Mouse (Mus musculus) gastrocnemius, adult 18-20 months (tissue): ENCODE data around the gene Mgst3. TPM values are rescaled to one million over a fixed set of nuclear protein-coding genes. Genes with fewer than 3 reads are reported as not detected.
A peak's percentile ranks its signal among the peaks of the same experiment; 100 is the strongest.
"Not testable (repeated sequence)": the region's sequence is repeated elsewhere in the genome, so short reads cannot be mapped to it uniquely, and the experiment has no call there.

Source experiments
- DNase-seq: peaks from one replicate; pipeline ENCODE4 v3.0.0; 2021; ENCODE audit warnings: low spot score
- total RNA-seq, 2 experiments: library from RNA; stranded (reverse); gene quantifications; 2 replicates each; pipeline ENCODE4 v1.2.3; 2021

The Mgst3 gene
- total RNA-seq, 2 experiments from 2014 or later, result 146 to 183 TPM

DNA sequence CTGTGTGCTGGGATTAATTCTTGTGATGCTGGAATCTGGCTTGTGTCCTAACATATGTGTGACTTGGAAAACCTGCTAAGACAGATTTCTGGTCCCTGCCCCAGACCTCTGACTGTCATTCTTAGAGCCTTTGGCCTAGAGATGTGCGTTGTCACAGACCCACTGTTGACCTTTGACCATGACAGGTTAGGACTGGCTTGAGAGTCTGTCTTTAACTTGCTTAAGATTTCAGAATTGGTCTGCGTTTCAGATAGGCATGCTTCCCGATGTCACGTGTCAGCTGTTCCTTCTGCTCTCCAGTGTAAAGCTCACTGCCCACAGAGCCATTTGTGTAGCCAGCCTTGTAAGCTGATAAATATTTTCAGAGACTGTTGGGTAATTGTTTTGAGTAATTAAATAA, 30.8 kb downstream of the Mgst3 start:
- DNase-seq, result no peak

DNA sequence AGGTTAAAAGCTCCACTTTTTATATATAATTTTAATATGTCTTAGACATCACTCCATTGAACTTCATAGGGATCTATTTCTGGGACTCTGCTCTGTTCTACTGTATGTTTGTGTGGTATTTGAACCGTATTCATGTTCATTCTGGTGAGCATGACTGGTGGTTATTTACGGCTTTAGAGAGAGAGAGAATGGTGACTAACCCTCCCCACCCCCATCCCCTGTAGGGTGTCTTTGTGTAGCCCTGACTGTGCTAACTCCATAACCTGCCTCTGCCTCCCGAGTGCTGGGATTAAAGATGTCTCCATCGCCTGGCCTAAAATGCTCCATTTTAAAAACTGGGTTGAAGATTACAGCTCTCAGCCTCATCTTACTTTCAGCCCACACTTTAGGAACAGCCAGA, 33.4 kb downstream of the Mgst3 start:
- no peak for DNase-seq

DNA sequence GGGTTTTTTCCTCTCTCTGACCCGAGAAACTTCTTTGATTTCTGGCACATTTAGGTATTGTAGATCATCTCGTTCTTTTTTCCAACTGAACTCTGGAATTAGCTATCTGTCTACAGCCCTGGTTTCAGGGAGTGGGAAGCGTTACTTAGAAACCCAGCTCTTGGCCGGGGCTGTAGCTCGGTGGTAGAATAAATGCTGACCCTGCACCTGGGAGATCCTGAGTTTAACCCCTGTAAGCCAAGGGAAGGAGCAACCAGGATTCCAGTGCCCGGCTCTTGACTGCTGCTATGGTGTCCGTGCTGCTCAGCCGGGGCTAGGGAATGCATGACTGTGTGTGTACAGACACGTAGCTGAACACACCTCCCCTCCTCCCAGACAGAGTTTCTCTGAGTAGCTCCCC, 34.9 kb downstream of the Mgst3 start:
- no peak for DNase-seq

DNA sequence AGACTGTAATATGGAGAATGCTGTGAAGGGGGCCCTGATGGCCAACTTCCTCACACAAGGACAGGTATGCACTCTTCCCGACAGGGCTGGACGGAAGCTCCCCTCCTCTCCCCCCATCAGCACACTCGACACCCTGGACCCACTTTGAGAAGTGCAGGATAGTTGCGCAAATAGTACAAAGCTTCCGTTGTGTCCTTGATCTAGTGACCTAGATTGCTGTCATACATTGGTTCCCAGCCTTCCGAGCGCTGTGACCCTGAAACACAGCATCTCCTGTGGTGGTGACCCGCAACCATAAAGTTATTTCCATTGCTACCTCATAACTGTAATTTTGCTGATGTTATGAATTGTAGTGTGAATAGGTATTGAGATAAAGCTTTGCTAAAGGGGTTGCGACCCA, 36.3 kb downstream of the Mgst3 start:
- DNase-seq, result no peak

DNA sequence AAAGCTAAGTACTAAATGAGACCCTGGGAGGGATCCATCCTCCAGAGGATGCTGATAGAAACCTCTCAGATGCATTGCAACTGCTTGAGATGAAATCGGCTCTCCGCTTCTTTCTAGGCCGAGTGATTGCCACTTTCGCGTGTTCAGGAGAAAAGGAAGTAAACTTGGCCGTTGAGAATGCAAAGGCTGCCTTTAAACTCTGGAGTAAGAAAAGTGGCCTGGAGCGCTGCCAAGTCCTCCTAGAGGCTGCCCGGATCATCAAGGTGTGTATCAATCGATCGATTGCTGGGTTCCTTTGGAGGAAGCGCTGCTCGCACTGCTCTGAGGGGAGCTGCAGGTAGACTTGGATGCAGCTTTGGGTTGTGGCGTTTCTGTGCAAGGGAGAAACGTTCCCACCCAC, 41.2 kb downstream of the Mgst3 start:
- no peak for DNase-seq

DNA sequence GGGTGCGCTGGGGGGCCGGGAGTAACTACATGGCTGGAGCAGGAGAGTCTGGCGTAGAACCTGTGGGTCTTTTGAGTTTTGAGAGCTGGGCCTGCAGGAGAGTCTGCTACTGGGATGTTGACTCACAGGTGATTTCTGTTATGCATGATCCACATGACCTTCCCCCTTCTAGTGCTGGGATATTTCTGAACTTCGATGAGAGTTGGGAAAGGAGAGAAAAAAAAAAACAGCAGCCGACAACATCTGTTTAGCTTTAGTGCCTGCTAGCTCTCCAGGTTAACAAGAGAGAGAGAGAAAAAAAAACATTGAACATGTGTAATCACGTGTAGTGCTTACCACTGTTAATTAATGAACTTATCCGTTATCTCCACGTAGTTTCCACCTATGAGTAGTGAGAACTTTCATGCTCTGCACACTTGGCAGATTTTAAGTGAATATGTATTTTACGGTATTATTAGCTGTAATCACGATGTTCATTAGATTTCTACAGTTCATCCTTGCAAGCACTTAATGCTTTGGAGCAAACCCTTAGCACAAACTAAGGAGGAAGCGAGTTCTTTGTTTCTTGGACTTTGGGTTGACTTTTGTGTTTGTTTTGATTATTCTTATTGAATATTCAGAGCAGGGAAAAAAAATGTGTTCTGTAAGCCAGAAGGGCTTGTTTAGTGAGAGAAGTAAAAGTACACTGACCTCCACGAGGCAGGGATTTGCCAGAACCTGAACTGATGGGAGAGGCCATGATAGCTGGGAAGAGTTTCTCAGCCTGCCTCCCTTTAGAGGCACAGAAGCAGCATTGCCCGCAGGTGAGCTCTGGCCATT, 42.8 kb downstream of the Mgst3 start:
- DNase-seq, result no peak

DNA sequence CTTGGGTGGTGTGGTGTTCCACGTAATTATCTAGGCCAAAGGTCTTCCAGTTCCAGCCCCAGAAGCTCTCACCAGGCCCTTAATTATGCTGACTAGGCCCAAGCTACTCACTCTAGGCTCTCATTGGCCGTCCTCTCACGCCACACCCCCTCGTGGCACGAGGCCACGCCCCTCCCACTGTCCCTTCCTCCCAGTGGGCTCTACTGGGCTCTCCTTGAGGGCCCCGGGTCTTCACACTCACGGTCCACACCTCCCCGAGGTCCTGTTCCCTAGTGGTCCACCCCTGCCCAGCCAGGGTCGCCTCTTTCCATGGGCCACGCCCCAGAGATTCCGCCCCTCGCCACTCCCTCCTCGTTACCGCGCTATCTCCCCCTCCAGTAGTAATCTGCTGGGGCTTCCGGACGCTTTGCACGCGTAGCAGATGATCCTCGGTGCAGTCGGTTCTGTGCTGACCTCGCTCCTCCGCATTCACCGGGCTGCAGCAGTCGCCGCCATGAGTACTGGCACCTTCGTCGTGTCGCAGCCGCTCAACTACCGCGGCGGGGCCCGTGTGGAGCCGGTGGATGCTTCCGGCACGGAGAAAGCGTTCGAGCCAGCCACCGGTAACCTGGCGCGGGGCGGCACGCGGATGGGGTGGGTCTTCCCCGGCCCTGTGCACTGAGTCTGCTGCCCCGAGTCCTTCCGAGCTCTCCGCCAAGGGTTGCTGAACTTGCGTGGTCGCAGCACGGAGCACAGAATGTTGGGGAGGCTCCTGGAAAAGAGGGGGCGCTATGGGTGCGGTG, 43.6 kb downstream of the Mgst3 start, which contains the start of gene Aldh9a1:
Gene Aldh9a1, plus strand, starts transcription at position 177 of the 782 bp plus-strand sequence.
- peak; percentile 90 for DNase-seq

DNA sequence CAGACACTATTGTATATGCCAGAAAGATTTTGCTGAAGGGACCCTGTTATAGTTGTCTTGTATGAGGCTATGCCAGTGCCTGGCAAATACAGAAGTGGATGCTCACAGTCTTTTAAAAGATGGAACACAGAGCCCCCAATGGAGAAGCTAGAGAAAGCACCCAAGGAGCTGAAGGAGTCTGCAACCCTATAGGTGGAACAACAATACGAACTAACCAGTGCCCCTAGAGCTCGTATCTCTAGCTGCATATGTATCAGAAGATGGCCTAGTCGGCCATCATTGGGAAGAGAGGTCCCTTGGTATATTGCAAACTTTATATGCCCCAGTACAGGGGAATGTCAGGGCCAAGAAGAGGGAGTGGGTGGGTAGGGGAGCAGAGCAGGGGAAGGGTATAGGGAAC, 44.4 kb downstream of the Mgst3 start:
- DNase-seq, result not testable (repeated sequence)

DNA sequence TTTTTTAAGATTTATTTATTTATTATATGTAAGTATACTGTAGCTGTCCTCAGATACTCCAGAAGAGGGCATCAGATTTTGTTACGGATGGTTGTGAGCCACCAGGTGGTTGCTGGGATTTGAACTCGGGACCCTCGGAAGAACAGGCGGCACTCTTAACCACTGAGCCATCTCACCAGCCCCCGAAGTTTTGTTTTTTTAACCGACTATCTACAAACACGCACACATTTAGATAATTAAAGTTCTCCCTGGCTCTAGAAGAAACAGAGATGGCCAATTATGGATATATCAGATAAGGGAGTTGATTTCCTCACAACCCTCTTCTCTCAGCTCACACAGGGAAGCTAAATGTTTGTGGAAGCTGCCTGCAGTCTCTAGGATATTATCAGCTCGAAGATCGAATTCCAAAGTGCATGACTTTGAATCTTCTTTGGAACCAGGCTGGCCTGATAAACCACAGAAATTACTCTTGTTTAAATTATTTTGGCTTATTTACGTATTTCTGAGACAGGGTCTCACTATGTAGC, 47.6 kb downstream of the Mgst3 start:
- not testable (repeated sequence) for DNase-seq

DNA sequence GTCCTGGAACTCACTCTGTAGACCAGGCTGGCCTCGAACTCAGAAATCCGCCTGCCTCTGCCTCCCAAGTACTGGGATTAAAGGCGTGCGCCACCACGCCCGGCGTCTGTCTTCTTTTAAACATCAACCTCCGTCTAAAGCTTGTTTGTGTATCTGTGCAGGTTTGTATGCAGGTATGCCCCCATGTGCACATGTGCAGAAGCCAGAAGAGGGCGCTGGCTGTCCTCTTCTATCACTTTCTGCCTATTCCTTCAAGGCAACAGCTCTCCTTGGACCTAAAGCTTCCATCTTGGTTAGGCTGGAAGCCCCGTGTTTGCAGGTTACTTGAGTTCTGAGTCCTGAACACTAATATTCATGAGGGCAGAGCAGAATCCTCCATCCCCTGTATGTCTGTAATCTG, 50.8 kb downstream of the Mgst3 start:
- DNase-seq, result no peak

DNA sequence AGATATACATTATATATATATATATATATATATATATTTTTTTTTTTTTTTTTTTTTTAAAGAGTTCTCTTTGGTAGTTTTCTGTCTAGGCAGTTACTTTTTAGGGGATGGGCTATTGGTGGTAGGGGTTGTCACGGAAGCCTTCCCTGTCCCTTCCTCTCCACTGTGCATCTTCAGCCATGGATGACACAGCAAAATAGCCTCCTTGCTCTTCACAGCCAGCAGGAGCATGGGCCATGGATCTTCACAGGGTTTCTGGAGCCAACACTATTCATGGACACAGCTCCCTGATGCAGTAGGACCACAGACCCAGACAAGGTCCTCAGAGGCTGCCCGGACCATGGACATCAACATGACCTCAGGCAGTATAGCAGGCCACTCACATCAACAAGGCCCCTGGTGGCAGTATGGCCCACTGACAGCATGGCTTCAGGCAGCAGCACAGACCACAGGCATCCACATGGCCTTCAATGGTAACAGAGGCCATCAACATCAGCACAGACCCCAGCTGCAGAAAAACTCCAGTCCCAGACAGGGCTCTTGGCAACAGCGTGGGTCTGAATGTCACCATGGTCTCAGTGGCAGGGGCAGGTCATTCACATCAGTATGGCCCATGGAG, 52.6 kb downstream of the Mgst3 start:
- no peak for DNase-seq

DNA sequence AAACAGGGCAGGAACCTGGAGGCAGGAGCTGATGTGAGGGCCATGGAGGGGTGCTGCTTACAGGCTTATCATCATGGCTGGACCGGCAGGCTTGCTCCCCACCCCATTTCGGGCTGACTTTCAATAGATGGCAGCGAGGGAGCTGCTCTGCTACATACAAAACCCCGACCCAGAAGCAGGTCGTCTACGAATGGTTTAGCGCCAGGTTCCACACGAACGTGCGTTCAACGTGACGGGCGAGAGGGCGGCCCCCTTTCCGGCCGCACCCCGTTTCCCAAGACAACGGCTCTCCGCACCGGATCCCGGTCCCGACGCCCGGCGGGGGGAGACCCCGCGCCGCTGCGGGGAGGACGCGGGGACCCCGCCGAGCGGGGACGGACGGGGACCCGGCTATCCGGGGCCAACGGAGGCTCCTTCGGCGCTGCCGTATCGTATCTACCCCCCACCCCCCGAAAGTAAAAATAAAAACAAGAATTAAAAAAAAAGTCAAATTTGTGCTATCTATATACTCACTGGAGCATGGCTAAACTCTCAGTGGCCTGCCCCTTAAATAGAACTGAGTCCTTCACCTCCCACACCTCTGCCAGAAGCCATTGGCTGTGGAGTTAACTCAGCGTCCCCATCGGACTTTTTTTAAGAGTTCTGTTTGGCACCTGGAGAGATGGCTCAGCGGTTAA, 53.4 kb downstream of the Mgst3 start:
- DNase-seq, result no peak

DNA sequence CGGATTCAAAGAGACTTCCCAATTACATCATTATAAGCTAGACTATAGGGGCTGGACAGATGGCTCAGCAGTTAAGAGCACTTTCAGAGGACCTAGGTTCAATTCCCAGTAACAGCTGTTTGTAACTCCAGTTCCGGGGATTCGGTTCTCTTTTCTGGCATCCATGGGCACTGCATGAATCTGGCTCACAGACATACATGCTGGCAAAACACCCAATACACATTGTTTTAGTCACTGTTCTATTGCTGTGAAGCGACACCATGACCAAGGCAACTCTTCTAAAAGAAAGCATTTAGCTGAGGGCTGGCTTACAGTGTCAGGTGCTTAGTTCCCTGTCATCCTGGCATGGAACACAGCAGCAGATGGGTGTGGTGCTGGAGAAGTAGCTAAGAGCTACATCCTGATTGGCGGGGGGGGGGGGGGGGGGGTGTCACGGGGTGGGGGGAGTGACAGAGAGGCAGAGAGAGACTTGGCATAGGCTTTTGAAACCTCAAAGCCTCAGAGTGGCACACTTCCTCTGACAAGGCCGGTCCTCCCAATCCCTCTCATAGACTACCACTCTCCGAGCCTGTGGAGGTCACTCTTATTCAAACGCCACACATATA, 54.4 kb downstream of the Mgst3 start:
- no peak for DNase-seq

DNA sequence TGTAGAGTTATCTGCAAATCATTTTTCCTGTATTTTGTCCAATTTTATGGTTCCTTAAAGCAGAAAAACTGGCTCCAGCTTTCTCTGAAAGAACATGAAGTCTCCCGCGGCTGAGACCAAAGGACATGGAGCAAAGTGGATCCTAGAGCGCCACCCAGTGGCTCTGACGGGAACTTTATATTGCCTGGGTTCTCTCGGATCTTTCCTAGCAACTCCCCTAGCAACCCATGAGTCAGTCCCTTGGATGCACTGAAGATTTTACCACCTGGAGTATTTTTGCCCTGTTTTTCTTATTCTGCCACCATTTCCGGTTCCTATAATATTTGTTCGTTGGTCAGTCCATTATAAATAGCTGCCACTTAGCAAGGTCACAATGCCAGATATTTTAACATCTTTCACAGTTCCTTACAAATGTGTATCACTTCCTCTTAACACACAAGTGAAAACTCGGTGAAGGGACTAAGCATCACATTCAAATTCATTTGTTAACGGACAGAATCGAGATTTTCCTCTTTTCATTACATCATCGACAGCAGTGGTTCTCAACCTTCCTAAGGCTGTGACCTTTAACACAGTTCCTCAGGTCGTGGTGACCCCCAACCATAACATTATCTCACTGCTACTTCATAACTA, 56.1 kb downstream of the Mgst3 start:
- peak; percentile 81 for DNase-seq

DNA sequence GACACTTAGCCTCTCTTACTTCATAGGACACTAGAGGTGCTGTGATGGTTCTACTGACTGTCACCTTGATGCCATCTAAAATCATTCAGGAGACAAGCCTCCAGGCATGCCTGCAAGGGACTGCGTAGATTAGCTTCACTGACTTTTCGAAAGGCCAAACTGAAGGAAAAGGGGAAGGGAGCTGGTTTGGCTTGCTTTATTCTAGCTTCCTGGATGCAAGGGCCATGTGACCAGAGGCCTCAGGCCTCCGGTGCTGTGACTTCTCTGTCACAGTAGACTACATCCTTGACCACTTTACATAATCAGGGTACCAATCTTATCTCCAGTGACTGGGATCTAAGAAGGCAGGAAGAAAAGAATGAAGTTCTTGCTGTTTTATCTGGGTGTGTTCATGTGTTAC, 57.2 kb downstream of the Mgst3 start:
- DNase-seq, result no peak

DNA sequence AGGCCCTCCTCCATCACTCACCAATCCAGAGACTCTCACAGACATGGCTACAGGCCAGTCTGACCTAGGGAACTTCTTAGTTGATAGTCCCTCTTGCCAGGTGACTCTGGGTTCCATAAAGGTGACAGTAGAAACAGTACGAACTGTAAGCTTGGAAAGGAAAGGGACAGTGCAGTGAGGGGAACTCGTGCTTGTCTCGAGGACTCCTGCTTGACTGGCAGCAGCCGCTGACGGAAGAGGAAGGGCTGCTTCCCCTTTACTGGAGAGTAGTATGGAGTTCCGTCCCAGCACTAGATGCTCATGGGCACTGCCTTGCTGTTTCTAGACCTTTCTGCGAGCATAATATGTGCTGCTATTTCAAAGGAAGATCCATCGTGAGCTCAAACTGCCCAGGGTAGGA, 62.5 kb downstream of the Mgst3 start:
- DNase-seq, result no peak

DNA sequence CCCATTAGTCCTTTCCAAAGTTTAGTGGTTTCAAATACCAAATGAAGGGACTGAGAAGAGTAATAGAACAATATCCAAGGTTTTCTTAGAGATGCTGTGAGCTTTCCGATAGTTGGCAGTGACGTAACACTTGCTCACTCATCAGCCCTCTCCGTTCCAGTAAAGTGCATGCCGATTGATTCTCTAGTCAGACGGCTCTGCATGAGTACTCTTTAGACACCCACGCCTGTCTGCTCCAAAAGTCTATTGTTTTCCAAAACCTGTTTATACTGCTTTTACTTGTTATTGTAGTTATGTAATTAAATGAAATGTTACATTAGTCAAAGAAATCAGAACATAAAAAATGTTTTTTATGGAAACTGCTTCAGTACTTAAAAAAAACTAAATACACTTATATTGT, 64.9 kb downstream of the Mgst3 start:
- no peak for DNase-seq
